Mouse (Mus musculus): Measurements from ENCODE around the gene Plekha8. TPM values are rescaled to one million over a fixed set of nuclear protein-coding genes. Genes with fewer than 3 reads are reported as not detected.

The Plekha8 gene
- total RNA-seq, 2 experiments from 2014 or later: 4.7 to 6.2 TPM

DNA sequence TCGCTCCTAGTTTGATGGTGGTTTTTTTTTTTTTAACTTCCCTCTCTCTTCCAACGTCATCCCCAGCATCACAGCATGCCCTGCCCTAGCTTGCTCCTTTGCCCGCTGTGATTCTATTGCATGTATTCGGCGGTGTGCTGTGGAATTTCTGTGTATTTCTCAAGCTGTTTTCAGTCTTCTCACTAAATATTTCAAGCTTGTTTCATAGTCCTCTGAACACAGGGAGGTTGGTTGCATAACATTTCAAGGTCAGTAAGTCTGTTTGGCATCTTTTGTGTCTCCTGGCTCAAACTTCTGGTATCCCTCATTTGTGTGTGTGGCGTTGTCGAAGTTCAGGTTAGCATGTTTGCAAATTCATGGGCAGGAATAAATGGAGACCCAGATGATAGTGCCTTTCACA, 94.8 kb downstream of the Plekha8 start:
- DNase-seq: no peak
- intact Hi-C loops (cut with DNase I; ENCODE audit: low total_unique reads): no loop called here

DNA sequence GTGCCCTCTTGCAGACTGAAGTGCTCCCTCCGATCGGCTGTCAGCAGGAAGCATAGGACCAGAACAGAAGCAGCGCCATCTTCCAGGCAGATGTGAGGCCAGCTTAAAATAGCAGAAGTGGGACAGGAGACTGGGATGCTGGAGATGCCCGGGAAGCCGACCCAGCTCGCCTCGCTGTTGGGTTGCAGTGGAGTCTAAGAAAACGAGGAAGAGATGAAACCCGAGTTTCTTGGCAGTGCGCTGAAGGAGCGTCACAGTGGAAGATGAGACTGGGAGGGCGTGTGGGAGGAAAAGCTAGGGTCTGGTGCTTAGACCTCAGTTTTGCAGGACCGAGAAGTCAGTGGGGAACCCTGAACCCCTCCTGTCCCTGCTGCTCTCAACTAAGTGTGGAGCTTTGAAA, 95.9 kb downstream of the Plekha8 start:
- DNase-seq: no peak
- intact Hi-C loops (cut with DNase I; ENCODE audit: low total_unique reads): no loop called here

DNA sequence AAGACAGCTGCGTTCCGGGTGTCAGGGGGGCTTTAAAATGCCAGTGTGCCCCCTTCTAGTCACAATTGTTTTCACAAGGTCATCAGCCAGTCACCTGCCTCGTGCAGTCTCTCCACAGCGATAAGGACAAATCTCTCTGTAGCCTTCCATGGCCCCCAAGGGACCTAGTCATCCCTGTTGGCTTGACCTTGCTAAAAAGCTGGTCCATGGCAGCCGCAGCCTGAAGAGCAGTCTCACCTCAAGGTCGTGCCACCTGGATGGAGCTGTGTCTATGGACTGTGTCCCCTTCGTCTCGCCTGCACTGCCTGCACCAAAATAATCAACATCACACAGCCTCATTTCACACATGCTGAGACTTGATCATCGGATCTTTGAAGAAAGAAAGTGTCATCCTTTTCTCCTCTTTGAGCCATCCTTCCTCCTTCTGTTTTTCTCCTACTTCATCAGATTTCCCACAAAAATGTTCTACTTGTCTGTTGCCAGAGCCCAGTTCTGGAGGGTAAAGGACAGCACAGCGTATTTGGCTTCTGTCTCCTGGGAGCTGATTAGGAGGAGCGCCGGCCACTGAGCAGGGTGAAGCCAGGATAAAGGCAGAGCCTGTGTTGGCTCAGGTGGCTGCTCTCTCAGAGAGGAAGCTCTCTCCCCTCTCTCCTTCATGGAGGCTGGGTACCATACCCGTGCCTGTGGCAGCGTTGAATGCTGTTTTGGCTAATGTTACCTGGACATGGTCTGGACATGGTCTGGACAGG, 96.6 kb downstream of the Plekha8 start:
- intact Hi-C loops (cut with DNase I; ENCODE audit: low total_unique reads): no loop called here
- DNase-seq: no peak

DNA sequence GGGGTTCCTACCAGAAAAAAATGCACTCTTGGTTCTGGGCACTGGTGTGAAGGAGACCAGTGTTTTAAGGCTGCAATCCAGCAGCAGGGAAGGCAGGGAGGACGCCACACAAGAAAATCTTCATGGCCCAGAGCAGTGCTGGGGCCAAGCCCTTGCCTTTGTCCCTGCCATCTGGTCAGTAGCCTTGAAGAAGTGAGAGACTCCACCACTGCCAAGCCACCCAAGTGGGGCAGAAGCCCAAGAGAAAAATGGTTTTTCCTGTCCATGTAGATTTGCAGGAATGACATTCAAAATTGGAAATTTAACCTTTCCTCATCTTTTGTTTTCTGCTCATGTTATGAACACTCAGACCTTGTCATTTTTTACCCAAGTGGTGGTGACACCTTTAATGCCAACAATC, 97.3 kb downstream of the Plekha8 start:
- DNase-seq: no peak
- intact Hi-C loops (cut with DNase I; ENCODE audit: low total_unique reads): no loop called here

DNA sequence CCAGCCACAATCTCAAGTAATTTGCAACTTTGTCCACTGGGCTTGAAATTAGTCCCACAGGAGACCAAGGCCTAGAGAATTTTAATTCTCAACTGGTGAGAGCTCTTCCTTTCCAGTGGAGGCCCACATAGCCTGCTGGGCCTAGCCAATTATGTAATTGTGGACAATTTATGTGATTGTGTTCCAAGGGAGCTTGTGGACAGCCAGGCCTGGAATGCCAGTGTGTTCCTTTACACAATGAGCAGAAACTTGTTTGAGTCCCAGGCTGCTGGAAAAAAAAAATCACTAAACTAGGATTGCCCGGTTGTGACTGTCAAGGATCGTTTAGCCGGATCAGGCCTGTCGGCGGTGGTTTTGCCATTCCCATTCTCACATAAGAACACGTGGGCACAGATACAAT, 98.4 kb downstream of the Plekha8 start:
- intact Hi-C loops (cut with DNase I; ENCODE audit: low total_unique reads): no loop called here
- DNase-seq: no peak

Other genes with a start within 250 kb of the Plekha8 start
- gene Wipf3, start 165.5 kb upstream of the Plekha8 start, total RNA-seq (2021): 10 to 100 TPM in 1 of 2 experiments, 1 to 10 TPM in 1; 9.6 to 11.7 TPM
- 1 to 10 TPM; 5.8 to 9.7 TPM for gene Scrn1, start 28.6 kb upstream of the Plekha8 start, total RNA-seq (2021)
- 10 to 100 TPM; 14.4 to 14.7 TPM for gene Fkbp14, start 2.2 kb downstream of the Plekha8 start, total RNA-seq (2021)
- 1 to 10 TPM; 6.9 to 8.0 TPM for gene Mturn, start 86.5 kb downstream of the Plekha8 start, total RNA-seq (2021)
- gene Znrf2, start 221.8 kb downstream of the Plekha8 start, total RNA-seq (2021): 1 to 10 TPM; 8.1 to 9.6 TPM